Mouse (Mus musculus) 3T3-L1 (cell line): ENCODE data around the gene Zfp11.

Experiments
- DNase-seq: peaks from one replicate; pipeline ENCODE4 v3.0.0-alpha.2; 2015; ENCODE audit warnings: low read depth, low spot score

The Zfp11 gene

GRCm38 (mm10) chr5:129611060-129611459, 58.8 kb downstream of the Zfp11 start:
- DNase-seq: peak; percentile 80

DNA sequence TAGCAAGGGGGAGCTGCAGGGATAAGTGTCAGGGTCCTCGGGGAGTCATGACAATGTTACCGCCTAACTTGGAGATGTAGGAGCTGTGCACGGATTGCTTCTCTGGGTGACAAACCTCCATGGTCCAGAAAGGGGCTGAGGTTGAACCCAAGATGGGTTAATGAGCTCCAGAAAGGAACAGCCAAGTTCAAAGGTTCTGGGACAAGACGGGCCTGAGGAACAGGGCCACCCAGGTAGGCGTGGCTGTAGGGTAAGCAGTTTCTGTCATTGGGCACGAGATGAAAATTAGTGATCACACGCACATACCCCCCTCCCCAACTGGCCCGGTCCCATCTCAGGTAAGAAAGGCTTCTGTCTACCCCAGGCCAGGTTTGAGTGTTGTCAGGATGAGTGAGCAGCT, 62.4 kb downstream of the Zfp11 start:
- DNase-seq: no peak
